Mouse (Mus musculus): ENCODE data around the gene Ninl. TPM values are rescaled to one million over a fixed set of nuclear protein-coding genes. Genes with fewer than 3 reads are reported as not detected.

The Ninl gene
- polyA plus RNA-seq, 1 experiment from 2014 or later, result 4.3 TPM

DNA sequence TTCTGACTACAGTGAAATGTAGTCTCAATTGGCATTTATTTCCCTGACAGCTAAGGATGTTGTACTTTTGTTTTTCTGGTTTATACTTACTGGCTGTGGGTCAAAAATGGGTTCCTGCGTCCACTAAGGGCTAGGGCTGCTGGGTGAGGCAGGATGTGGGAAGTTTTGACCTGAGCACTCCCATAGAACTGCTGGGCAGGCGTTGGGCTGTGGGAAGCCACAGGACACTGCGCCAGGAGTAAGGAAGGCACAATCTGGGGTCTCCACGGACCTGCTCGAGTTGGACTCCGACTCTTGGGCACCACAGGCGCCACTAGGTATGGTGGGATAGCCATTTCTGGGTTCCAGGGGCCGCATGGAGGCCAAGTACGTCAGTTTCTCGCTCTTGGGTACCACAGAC lies 18.0 kb downstream of the Ninl start:
- Histone ChIP-seq H3K36me3 (replicated peaks; ENCODE audit: control insufficient read depth, insufficient read depth) (no peaks in the 10 kb centered on the region), H3K9ac (no peak overlapping the region), H3K4me1 (replicated peaks; ENCODE audit: control insufficient read depth, insufficient read depth, low read length) (no peaks in the 10 kb centered on the region), H3K4me2 (replicated peaks) (no peak overlapping the region), H3K27me3 (ENCODE audit: control insufficient read depth, insufficient read depth, low read length) (no peaks in the 10 kb centered on the region), H3K27ac (no peak overlapping the region), H3K9me3 (ENCODE audit: control insufficient read depth, low read length) (no peaks in the 10 kb centered on the region), H3K4me3 (replicated peaks; ENCODE audit: low read length) (no peak overlapping the region)
- WGBS, result 91% methylated on average over 10 of the region's 10 CpGs
- no peak for DNase-seq (ENCODE audit: low spot score)
- no peak for ATAC-seq (ENCODE audit: low FRiP score)

DNA sequence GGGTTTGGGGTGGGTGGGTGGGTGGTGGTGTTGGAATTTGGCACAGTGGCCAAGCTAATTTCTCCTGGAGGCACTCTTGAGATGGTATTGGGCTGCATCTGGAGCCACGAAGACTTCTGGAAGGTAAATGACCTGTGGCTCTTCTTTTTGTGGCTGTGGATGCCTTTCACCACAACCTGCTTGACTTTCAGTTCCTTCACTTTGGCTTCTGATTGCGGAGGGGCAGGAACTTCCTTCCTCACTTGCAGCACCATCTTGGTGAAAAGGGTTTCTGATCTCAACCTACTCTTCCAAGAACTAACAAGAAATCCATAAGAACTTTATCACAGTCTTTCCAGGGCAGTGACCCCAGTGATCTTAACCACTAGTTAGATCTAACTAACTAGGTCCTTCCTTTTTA lies 23.9 kb downstream of the Ninl start:
- H3K4me2 ChIP-seq (replicated peaks), result no peak overlapping the region
- H3K4me3 ChIP-seq (replicated peaks; ENCODE audit: low read length), result no peak overlapping the region
- ATAC-seq (ENCODE audit: low FRiP score) (no peak), DNase-seq (ENCODE audit: low spot score) (no peak)
- no peaks in the 10 kb centered on the region for H3K27me3 ChIP-seq (ENCODE audit: control insufficient read depth, insufficient read depth, low read length)
- H3K27ac ChIP-seq, result no peak overlapping the region
- no peak overlapping the region for H3K9ac ChIP-seq
- no peaks in the 10 kb centered on the region for H3K4me1 ChIP-seq (replicated peaks; ENCODE audit: control insufficient read depth, insufficient read depth, low read length)
- H3K9me3 ChIP-seq (ENCODE audit: control insufficient read depth, low read length), result no peaks in the 10 kb centered on the region
- no peaks in the 10 kb centered on the region for H3K36me3 ChIP-seq (replicated peaks; ENCODE audit: control insufficient read depth, insufficient read depth)
- 87% methylated on average over 2 of the region's 2 CpGs for WGBS

DNA sequence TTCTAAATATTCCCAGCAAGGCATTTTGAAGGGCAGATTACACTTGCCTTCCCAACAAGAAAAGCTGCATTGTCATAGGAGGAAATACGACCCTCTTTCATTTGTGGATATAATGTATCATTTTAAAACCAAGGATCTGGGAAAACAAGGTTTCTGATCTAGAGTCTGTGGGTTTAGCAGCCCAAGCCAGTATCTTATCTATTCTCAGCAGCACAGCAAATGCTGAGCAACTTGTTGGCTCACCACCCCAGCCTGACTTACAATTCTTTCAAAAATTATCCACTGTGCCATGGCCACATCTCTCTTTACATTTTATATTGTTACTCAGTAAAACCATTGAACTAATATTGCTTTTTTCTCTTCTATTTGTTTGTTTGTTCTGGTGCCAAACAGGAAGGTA lies 27.9 kb downstream of the Ninl start:
- Histone ChIP-seq H3K9ac (no peak overlapping the region), H3K36me3 (replicated peaks; ENCODE audit: control insufficient read depth, insufficient read depth) (no peaks in the 10 kb centered on the region), H3K4me1 (replicated peaks; ENCODE audit: control insufficient read depth, insufficient read depth, low read length) (0 out of 2 replicates have a peak, but pooled peaks cover 6% of the 10 kb centered on the region), H3K27me3 (ENCODE audit: control insufficient read depth, insufficient read depth, low read length) (no peaks in the 10 kb centered on the region), H3K4me2 (replicated peaks) (no peak overlapping the region), H3K9me3 (ENCODE audit: control insufficient read depth, low read length) (no peaks in the 10 kb centered on the region), H3K27ac (no peak overlapping the region), H3K4me3 (replicated peaks; ENCODE audit: low read length) (no peak overlapping the region)
- DNase-seq (ENCODE audit: low spot score) (no peak), ATAC-seq (ENCODE audit: low FRiP score) (no peak)
- WGBS, result 76% methylated on average over 1 of the region's 1 CpGs

DNA sequence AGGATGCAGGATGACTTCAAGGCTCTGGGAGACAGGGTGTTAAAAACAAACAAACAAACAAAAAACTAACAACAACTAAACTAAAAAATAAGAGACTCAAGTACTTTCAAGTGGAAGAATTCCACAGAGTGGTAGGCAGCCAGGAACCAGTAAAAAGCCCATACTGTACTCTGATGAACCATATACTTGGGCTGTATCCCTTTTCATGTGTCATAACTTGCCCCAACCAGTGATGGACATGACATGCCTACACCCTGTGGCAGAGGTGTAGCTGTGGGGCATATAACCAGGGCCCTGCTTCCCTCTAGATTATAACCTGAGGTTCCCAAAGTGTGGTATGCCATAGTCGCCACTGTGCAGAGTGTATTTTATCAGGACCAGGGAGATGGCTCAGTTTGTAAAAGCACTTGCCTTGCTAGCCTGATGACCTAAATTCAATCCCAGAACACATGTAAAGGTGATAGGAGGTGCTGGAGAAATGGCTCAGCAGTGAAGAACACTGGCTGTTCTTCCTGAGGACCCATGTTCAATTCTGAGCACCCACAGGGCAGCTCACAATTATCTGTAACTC lies 29.6 kb downstream of the Ninl start:
- no peaks in the 10 kb centered on the region for H3K36me3 ChIP-seq (replicated peaks; ENCODE audit: control insufficient read depth, insufficient read depth)

DNA sequence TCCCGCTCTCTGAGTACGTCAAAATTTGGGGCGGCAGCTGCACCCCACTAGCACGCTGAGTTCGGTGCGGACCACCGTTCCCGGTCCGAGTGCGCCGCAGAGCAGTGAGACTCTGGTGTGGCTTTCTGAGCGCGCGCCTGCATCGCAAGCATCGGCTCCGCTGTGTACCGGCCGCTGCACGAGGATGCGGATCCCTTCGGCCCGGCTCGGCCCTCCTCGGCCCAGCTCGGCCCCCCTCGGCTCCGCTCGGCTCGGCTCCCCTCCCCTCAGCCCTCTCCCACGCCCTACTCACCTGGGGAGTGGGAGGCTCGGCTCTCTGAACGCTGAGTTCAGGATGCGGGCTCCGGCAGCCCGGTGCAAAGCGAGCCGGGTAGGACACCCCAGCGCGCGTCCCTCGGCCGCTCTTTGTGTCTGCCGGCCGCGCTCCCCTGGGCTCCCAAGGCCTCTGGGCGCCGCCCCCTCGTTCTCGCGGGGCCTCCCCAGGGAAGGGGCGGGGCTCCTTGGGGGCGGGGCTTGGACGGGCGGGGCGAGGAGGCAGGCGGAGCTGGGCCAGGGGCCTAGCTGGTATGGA lies 30.2 kb downstream of the Ninl start:
- peak; percentile 99 for ATAC-seq (ENCODE audit: low FRiP score)
- Histone ChIP-seq H3K27ac (no peak overlapping the region; the same call in 1 of the 2 replicates), H3K4me2 (replicated peaks) (peak overlapping the region; percentile 94), H3K9ac (peak overlapping the region; percentile 75), H3K4me3 (replicated peaks; ENCODE audit: low read length) (peak overlapping the region; percentile 70), H3K4me1 (replicated peaks; ENCODE audit: control insufficient read depth, insufficient read depth, low read length) (0 out of 2 replicates have a peak, but pooled peaks cover 6% of the 10 kb centered on the region), H3K36me3 (replicated peaks; ENCODE audit: control insufficient read depth, insufficient read depth) (no peaks in the 10 kb centered on the region), H3K9me3 (ENCODE audit: control insufficient read depth, low read length) (no peaks in the 10 kb centered on the region), H3K27me3 (ENCODE audit: control insufficient read depth, insufficient read depth, low read length) (no peaks in the 10 kb centered on the region)
- DNase-seq (ENCODE audit: low spot score), result peak; percentile 71
- under 1% methylated on average over 37 of the region's 57 CpGs for WGBS

More for the DNA sequence above, 29.6 kb downstream of the Ninl start:
- WGBS, result 70% methylated on average over 1 of the region's 1 CpGs
- Histone ChIP-seq H3K27me3 (ENCODE audit: control insufficient read depth, insufficient read depth, low read length) (no peaks in the 10 kb centered on the region), H3K4me1 (replicated peaks; ENCODE audit: control insufficient read depth, insufficient read depth, low read length) (0 out of 2 replicates have a peak, but pooled peaks cover 6% of the 10 kb centered on the region), H3K4me2 (replicated peaks) (peak overlapping the region; percentile 94), H3K4me3 (replicated peaks; ENCODE audit: low read length) (peak overlapping the region; percentile 70), H3K27ac (no peak overlapping the region), H3K9ac (peak overlapping the region; percentile 75), H3K9me3 (ENCODE audit: control insufficient read depth, low read length) (no peaks in the 10 kb centered on the region)
- peak; percentile 69 for ATAC-seq (ENCODE audit: low FRiP score)
- DNase-seq (ENCODE audit: low spot score), result no peak

DNA sequence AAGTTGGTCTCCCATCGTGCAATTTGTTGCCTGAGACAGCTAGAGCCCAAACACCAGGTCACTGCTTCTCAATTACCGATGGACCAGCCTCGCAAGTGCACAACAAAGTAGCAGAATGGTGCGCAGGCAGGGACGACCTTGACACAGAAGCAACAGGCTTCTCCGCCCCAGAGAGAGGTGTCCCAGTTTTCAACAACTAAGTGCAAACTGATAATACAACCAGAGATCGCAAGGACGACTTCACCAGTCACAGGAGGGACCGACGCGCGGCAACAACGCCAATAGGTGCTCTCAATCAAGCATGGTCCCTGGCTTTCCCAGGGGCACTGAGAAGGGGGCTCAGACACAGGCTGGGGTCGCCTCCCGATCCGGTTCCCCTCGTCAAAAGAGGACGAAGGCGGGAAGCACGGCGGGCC lies 30.7 kb downstream of the Ninl start:
- Histone ChIP-seq H3K4me3 (replicated peaks; ENCODE audit: low read length) (peak overlapping the region; percentile 70), H3K4me1 (replicated peaks; ENCODE audit: control insufficient read depth, insufficient read depth, low read length) (0 out of 2 replicates have a peak, but pooled peaks cover 6% of the 10 kb centered on the region), H3K4me2 (replicated peaks) (peak overlapping the region; percentile 94), H3K9ac (peak overlapping the region; percentile 75), H3K27ac (no peak overlapping the region), H3K9me3 (ENCODE audit: control insufficient read depth, low read length) (no peaks in the 10 kb centered on the region), H3K27me3 (ENCODE audit: control insufficient read depth, insufficient read depth, low read length) (no peaks in the 10 kb centered on the region), H3K36me3 (replicated peaks; ENCODE audit: control insufficient read depth, insufficient read depth) (no peaks in the 10 kb centered on the region)
- under 1% methylated on average over 21 of the region's 21 CpGs for WGBS
- ATAC-seq (ENCODE audit: low FRiP score) (peak; percentile 36), DNase-seq (ENCODE audit: low spot score) (peak; percentile 37)

DNA sequence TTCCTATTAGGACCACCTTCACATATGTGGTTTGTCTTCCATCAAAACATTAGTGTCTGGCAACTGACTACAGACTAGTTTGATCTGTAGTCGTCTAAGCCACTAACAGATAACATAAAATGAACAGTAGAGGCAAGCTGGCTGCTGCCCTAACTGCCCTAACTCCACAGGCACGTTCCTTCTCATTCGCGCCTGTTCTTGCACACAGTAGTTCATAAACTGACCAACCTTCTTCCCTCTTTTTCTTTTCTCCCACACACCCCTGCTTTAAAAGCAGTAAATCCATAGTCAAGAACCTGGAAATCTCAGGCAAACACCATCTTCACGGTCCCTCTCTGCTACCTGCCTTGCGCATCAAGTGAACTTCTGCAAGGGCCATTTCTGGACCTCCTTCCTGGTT lies 31.2 kb downstream of the Ninl start:
- DNase-seq (ENCODE audit: low spot score), result no peak
- H3K36me3 ChIP-seq (replicated peaks; ENCODE audit: control insufficient read depth, insufficient read depth), result no peaks in the 10 kb centered on the region
- H3K27me3 ChIP-seq (ENCODE audit: control insufficient read depth, insufficient read depth, low read length), result no peaks in the 10 kb centered on the region
- H3K9ac ChIP-seq, result peak overlapping the region; percentile 75; the same call in 1 of the 2 replicates
- ATAC-seq (ENCODE audit: low FRiP score), result no peak
- no peak overlapping the region for H3K27ac ChIP-seq
- peak overlapping the region; percentile 94 for H3K4me2 ChIP-seq (replicated peaks)
- H3K9me3 ChIP-seq (ENCODE audit: control insufficient read depth, low read length), result no peaks in the 10 kb centered on the region
- WGBS, result 42% methylated on average over 6 of the region's 6 CpGs
- H3K4me1 ChIP-seq (replicated peaks; ENCODE audit: control insufficient read depth, insufficient read depth, low read length), result 0 out of 2 replicates have a peak, but pooled peaks cover 6% of the 10 kb centered on the region
- peak overlapping the region; percentile 70 for H3K4me3 ChIP-seq (replicated peaks; ENCODE audit: low read length)

DNA sequence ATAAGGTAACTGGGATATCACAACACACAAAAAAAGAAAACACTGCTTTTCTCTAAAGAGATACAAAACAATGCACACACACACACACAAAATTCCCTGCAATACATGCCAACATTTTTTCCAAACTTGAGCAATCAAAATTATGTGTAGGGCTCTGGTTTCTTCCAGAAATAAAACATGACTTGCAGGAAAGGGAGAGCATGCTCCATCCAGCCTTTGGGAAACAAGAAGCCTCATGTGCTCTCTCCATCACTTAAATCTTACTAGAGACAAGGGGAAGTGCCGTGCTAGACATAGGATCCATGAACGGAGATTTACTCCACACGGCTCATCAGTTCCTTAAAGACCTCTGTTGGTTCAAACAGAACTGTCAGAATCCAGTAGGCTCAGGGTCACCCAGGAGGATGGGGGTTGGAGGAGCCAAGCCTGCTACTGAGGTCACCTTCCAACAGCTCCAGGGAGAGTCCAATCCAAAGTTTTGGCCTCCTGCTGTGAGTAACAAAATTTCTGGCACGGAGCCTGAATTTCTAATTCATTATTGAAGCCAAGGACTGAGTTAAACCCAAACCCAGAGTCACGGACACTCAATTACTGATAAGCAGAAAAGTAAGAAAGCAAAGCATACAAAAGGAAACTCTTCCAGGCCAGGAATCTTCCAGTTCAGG lies 32.8 kb downstream of the Ninl start:
- H3K27ac ChIP-seq, result no peak overlapping the region
- H3K4me3 ChIP-seq (replicated peaks; ENCODE audit: low read length), result no peak overlapping the region
- ATAC-seq (ENCODE audit: low FRiP score), result no peak
- H3K9me3 ChIP-seq (ENCODE audit: control insufficient read depth, low read length), result no peaks in the 10 kb centered on the region
- H3K4me1 ChIP-seq (replicated peaks; ENCODE audit: control insufficient read depth, insufficient read depth, low read length), result 0 out of 2 replicates have a peak, but pooled peaks cover 6% of the 10 kb centered on the region
- H3K27me3 ChIP-seq (ENCODE audit: control insufficient read depth, insufficient read depth, low read length), result no peaks in the 10 kb centered on the region
- WGBS, result 64% methylated on average over 5 of the region's 5 CpGs
- H3K36me3 ChIP-seq (replicated peaks; ENCODE audit: control insufficient read depth, insufficient read depth), result no peaks in the 10 kb centered on the region
- H3K4me2 ChIP-seq (replicated peaks), result no peak overlapping the region
- no peak overlapping the region for H3K9ac ChIP-seq
- no peak for DNase-seq (ENCODE audit: low spot score)

DNA sequence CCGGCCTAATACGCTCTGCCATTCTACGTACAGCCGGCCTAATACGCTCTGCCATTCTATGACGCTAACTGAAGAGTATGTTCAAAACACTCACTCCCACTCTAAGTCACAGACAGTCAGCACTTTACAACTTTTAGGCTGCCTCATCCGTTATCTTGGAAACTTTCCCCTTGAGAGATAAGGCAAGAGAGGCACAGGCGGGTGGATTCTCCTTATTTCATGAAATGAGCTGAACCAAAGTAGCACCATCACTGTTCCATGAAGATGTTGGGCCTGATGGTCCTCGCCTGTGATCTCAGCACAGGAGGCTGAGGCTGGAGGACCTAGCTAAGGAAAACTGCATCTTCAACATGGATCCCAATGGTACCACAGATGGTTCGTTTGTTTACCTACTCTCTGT lies 34.8 kb downstream of the Ninl start:
- no peak overlapping the region for H3K27ac ChIP-seq
- 0 out of 2 replicates have a peak, but pooled peaks cover 6% of the 10 kb centered on the region for H3K4me1 ChIP-seq (replicated peaks; ENCODE audit: control insufficient read depth, insufficient read depth, low read length)
- DNase-seq (ENCODE audit: low spot score) (no peak), ATAC-seq (ENCODE audit: low FRiP score) (no peak)
- no peaks in the 10 kb centered on the region for H3K27me3 ChIP-seq (ENCODE audit: control insufficient read depth, insufficient read depth, low read length)
- no peaks in the 10 kb centered on the region for H3K9me3 ChIP-seq (ENCODE audit: control insufficient read depth, low read length)
- H3K4me3 ChIP-seq (replicated peaks; ENCODE audit: low read length), result no peak overlapping the region
- no peak overlapping the region for H3K9ac ChIP-seq
- no peaks in the 10 kb centered on the region for H3K36me3 ChIP-seq (replicated peaks; ENCODE audit: control insufficient read depth, insufficient read depth)
- 93% methylated on average over 10 of the region's 10 CpGs for WGBS
- no peak overlapping the region for H3K4me2 ChIP-seq (replicated peaks)
